Mouse (Mus musculus): Measurements from ENCODE around the gene Prpf3. TPM values are rescaled to one million over a fixed set of nuclear protein-coding genes. Genes with fewer than 3 reads are reported as not detected.

Prpf3 gene
- polyA plus RNA-seq, 1 experiment, result 32.5 TPM

- TF ChIP-seq POLR2A (IDR thresholded peaks at IDR 0.05; ENCODE audit: control insufficient read depth, extremely low read depth, insufficient read depth, low read length, poor library complexity), result no peak
- TF ChIP-seq CTCF (IDR thresholded peaks at IDR 0.05; ENCODE audit: borderline replicate concordance, control insufficient read depth, extremely low read depth, insufficient read depth, low read length, poor library complexity), result no peak
- WGBS, result 43% methylated on average over 7 of the region's 7 CpGs
- no peaks in the 10 kb centered on the region for H3K27me3 ChIP-seq (ENCODE audit: control insufficient read depth, insufficient read depth, low read length)
- H3K36me3 ChIP-seq (ENCODE audit: control insufficient read depth, insufficient read depth, low read length), result peaks cover 15% of the 10 kb centered on the region
- H3K4me1 ChIP-seq (replicated peaks; ENCODE audit: control insufficient read depth, insufficient read depth, low read length), result no peaks in the 10 kb centered on the region
- H3K27ac ChIP-seq (ENCODE audit: control insufficient read depth, insufficient read depth, low read length), result no peak overlapping the region
- DNase-seq, result no peak
- peak overlapping the region; percentile 65 for H3K4me3 ChIP-seq (ENCODE audit: control insufficient read depth, insufficient read depth, low read length)
These were observed 430 bp upstream of the Prpf3 start for GRCm38 (mm10) chr3:95856115-95856514.

GRCm38 (mm10) chr3:95851317-95851716 is 4.4 kb downstream of the Prpf3 start:
- TF ChIP-seq CTCF (IDR thresholded peaks at IDR 0.05; ENCODE audit: borderline replicate concordance, control insufficient read depth, extremely low read depth, insufficient read depth, low read length, poor library complexity) (no peak), POLR2A (IDR thresholded peaks at IDR 0.05; ENCODE audit: control insufficient read depth, extremely low read depth, insufficient read depth, low read length, poor library complexity) (no peak)
- DNase-seq, result no peak
- Histone ChIP-seq H3K4me3 (ENCODE audit: control insufficient read depth, insufficient read depth, low read length) (no peak overlapping the region), H3K27me3 (ENCODE audit: control insufficient read depth, insufficient read depth, low read length) (no peaks in the 10 kb centered on the region), H3K27ac (ENCODE audit: control insufficient read depth, insufficient read depth, low read length) (no peak overlapping the region), H3K4me1 (replicated peaks; ENCODE audit: control insufficient read depth, insufficient read depth, low read length) (no peaks in the 10 kb centered on the region), H3K36me3 (ENCODE audit: control insufficient read depth, insufficient read depth, low read length) (peaks cover 63% of the 10 kb centered on the region)
- WGBS, result 98% methylated on average over 8 of the region's 8 CpGs

- Histone ChIP-seq H3K27me3 (ENCODE audit: control insufficient read depth, insufficient read depth, low read length) (no peaks in the 10 kb centered on the region), H3K27ac (ENCODE audit: control insufficient read depth, insufficient read depth, low read length) (no peak overlapping the region), H3K36me3 (ENCODE audit: control insufficient read depth, insufficient read depth, low read length) (peaks cover 70% of the 10 kb centered on the region), H3K4me1 (replicated peaks; ENCODE audit: control insufficient read depth, insufficient read depth, low read length) (no peaks in the 10 kb centered on the region), H3K4me3 (ENCODE audit: control insufficient read depth, insufficient read depth, low read length) (no peak overlapping the region)
- DNase-seq, result no peak
- whole genome bisulfite sequencing, result 91% methylated on average over 4 of the region's 4 CpGs
- TF ChIP-seq CTCF (IDR thresholded peaks at IDR 0.05; ENCODE audit: borderline replicate concordance, control insufficient read depth, extremely low read depth, insufficient read depth, low read length, poor library complexity) (no peak), POLR2A (IDR thresholded peaks at IDR 0.05; ENCODE audit: control insufficient read depth, extremely low read depth, insufficient read depth, low read length, poor library complexity) (no peak)
These were observed 5.1 kb downstream of the Prpf3 start for GRCm38 (mm10) chr3:95850611-95851010.

- TF ChIP-seq POLR2A (IDR thresholded peaks at IDR 0.05; ENCODE audit: control insufficient read depth, extremely low read depth, insufficient read depth, low read length, poor library complexity) (no peak), CTCF (IDR thresholded peaks at IDR 0.05; ENCODE audit: borderline replicate concordance, control insufficient read depth, extremely low read depth, insufficient read depth, low read length, poor library complexity) (no peak)
- DNase-seq, result peak; percentile 23
- Histone ChIP-seq H3K36me3 (ENCODE audit: control insufficient read depth, insufficient read depth, low read length) (peaks cover 86% of the 10 kb centered on the region), H3K4me1 (replicated peaks; ENCODE audit: control insufficient read depth, insufficient read depth, low read length) (no peaks in the 10 kb centered on the region), H3K27ac (ENCODE audit: control insufficient read depth, insufficient read depth, low read length) (no peak overlapping the region), H3K27me3 (ENCODE audit: control insufficient read depth, insufficient read depth, low read length) (no peaks in the 10 kb centered on the region), H3K4me3 (ENCODE audit: control insufficient read depth, insufficient read depth, low read length) (no peak overlapping the region)
- WGBS, result 87% methylated on average over 3 of the region's 3 CpGs
These were observed 13.0 kb downstream of the Prpf3 start for GRCm38 (mm10) chr3:95842503-95843214.

GRCm38 (mm10) chr3:95839250-95839649 is 16.4 kb downstream of the Prpf3 start:
- no peak for TF ChIP-seq CTCF (IDR thresholded peaks at IDR 0.05; ENCODE audit: borderline replicate concordance, control insufficient read depth, extremely low read depth, insufficient read depth, low read length, poor library complexity)
- no peak for TF ChIP-seq POLR2A (IDR thresholded peaks at IDR 0.05; ENCODE audit: control insufficient read depth, extremely low read depth, insufficient read depth, low read length, poor library complexity)
- Histone ChIP-seq H3K36me3 (ENCODE audit: control insufficient read depth, insufficient read depth, low read length) (peaks cover 73% of the 10 kb centered on the region), H3K27me3 (ENCODE audit: control insufficient read depth, insufficient read depth, low read length) (no peaks in the 10 kb centered on the region), H3K4me3 (ENCODE audit: control insufficient read depth, insufficient read depth, low read length) (no peak overlapping the region), H3K4me1 (replicated peaks; ENCODE audit: control insufficient read depth, insufficient read depth, low read length) (no peaks in the 10 kb centered on the region), H3K27ac (ENCODE audit: control insufficient read depth, insufficient read depth, low read length) (no peak overlapping the region)
- no peak for DNase-seq
- WGBS, result 98% methylated on average over 2 of the region's 2 CpGs

- H3K36me3 ChIP-seq (ENCODE audit: control insufficient read depth, insufficient read depth, low read length), result peaks cover 57% of the 10 kb centered on the region
- no peaks in the 10 kb centered on the region for H3K4me1 ChIP-seq (replicated peaks; ENCODE audit: control insufficient read depth, insufficient read depth, low read length)
- 98% methylated on average over 4 of the region's 4 CpGs for WGBS
- no peak for TF ChIP-seq POLR2A (IDR thresholded peaks at IDR 0.05; ENCODE audit: control insufficient read depth, extremely low read depth, insufficient read depth, low read length, poor library complexity)
- TF ChIP-seq CTCF (IDR thresholded peaks at IDR 0.05; ENCODE audit: borderline replicate concordance, control insufficient read depth, extremely low read depth, insufficient read depth, low read length, poor library complexity), result no peak
- no peak overlapping the region for H3K27ac ChIP-seq (ENCODE audit: control insufficient read depth, insufficient read depth, low read length)
- H3K27me3 ChIP-seq (ENCODE audit: control insufficient read depth, insufficient read depth, low read length), result no peaks in the 10 kb centered on the region
- H3K4me3 ChIP-seq (ENCODE audit: control insufficient read depth, insufficient read depth, low read length), result no peak overlapping the region
- DNase-seq, result no peak
These were observed 26.6 kb downstream of the Prpf3 start for GRCm38 (mm10) chr3:95829053-95829452.

All from thymus, adult 2 months (tissue).